Mouse (Mus musculus) adrenal gland (tissue): ENCODE measurements at regions not wholly inside any gene's neighbourhood (a gene's known extent, or its start where the extent isn't known, plus 50 kb on each side); places are given as distances from the start of the nearest gene placed in this dataset.

ENCODE experiments used
- intact Hi-C: fragments of 180-260 bp; cut with DNase I; formaldehyde crosslinking; loops from one replicate; pipeline ENCODE4 v1.15.1; 2025

DNA sequence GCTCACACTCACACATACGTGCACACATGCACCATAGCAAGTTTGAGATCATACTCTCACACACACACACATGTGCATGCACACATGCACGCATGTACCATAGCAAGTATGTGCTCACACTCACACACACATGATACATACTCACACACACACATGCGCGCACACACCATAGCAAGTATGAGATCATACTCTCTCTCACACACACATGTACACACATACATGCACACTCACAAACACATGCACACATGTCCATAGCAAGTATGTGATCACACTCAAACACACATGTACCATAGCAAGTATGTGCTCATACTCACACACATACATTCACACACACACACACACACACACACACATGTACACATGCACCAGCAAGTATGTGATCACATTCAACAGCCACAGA is 138.9 kb upstream of the Slc35f3 start:
- intact Hi-C loops = no loop called here

DNA sequence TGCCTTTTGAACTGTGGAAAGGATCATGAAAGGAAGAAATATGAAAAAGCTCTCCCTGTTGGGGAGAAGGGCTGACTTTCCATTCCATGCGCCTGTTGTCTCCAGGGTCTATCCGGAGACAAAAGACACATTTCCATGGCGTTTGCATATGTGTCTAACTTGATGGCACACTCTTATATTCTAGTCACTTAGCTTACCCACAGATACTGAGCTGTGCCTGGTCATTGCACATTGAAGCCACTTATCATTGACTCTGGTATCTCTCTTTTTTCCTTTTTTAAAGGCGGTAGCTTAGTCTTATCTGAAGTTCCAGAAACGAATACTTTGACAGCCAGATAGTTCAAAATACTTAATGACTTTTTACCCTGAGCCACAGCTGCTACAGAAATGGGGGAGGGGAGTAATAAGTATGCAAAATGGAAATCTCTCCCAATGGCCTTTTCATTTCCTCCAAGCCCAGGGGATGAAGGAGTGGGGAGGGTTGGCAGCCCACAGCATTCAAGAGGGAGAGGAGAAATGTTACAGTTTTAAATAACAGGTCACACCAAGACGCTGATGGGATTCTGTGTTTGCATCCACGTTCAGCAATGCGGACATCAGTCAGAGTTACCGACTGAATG is 137.9 kb upstream of the Slc35f3 start:
- intact Hi-C loops = no loop called here

DNA sequence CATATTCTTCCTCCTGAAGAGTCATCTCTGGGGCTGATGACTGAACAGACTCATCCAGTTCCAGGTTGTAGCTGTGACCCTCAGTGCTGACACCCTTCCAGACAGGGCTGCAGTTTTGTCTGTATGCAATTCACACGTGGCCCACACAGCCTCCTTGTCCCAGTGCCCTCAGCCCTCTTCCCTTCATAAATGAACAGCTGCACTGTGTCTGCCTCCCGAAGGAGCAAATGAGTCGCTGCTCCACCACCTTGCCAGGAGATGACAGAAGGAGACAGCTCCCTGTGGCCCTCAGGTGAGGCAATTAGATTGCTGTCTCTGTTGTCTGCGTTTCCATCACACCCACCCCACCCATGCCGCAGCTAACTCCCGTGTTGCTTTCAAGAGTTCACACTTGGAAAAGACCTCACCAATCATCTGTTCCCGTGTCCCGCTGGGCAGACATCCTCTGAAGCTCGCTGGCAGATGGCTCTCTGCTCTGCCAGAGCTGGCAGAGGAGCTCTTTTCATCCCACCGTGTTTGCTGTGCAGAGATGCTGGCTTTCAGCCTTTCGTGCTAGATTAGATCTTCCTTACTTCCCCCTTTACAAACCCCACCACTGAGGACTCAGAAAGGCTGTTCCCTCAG is 135.5 kb upstream of the Slc35f3 start:
- intact Hi-C loops = no loop called here

DNA sequence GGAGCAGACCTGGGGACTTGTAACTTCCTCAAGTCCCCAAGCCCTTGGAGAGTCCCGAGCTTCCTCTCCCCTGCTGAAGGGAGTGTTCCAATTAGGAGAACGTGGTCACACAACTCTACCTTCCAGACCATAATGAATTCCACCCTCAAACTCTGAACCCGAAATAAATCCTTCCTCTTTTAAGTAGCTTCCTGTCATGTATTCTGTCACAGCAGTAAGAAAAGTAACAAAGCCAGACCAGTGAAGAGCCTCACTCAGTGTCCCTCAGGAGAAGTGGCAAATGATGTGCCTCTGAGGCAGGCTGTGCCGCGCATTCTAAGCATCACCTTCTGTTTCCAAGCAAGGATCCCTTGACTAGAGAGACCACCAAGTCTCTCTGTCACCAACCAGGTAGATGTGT is 134.4 kb upstream of the Slc35f3 start:
- intact Hi-C loops = no loop called here

DNA sequence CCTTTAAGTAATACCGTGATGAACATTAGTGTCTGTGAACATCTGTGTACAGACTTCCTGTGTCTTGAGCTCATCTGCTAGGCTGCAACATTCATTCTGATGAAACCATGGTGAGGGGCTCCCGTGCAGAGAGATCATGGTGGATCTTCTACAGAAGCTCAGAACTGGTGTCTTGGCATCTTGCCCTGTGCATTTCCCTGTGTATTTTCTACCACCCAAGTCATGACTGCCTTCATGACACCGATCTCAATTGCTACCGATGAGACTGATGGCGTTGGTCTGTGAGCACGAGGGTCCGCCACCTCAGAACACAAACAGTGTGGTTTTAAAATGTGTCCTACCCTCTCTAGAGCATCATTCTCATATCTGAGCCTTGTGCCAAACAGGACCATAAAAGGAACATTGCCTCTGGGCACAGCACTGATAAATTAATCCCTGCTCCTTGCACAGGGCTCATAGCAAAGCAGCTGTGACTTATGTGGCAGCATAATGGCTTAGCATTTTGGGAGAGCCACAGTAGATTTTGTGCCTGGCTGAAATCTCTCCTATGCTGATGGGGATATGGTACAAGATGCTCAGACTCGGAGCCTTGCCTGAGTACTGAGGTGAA is 132.8 kb upstream of the Slc35f3 start:
- intact Hi-C loops = no loop called here

DNA sequence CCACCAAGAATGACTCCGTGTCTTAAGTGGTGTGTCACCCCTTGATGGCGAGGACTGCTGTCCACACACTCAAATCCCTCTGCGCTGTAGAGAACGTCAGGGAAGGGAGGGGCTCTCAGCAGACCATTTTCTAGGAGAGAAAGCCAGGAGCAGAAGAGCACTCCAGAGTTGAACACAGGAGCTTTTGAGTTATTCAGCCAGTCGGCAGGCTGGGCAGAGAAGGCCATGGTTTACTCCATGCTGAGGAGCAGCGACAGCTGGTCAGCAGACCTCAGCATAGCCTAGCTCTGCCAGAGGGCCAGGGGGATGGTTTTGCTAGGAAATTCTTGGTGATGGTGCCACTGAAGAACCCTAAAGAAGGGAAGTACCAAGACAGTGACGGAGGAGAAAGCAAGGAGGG is 132.0 kb upstream of the Slc35f3 start:
- intact Hi-C loops = no loop called here

DNA sequence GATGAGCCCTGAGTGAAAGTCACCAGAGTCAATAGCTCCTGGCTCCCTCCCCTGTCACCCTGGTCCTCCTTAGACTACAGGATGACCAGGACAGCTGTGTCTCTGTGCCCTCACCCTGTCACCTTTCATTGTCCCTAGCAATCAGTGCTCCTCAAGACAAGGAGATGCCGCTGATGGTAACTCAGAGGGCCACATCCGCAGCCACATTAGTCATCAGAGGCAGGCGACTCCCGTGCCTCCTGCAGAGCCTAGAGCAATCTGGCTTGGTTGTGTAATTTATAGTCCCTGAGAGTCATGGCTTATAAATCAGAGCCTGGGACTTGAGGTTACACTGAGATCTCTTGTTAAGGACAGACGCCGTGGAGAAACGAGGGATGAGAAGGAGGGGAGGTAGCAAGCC is 123.9 kb upstream of the Slc35f3 start:
- intact Hi-C loops = no loop called here

DNA sequence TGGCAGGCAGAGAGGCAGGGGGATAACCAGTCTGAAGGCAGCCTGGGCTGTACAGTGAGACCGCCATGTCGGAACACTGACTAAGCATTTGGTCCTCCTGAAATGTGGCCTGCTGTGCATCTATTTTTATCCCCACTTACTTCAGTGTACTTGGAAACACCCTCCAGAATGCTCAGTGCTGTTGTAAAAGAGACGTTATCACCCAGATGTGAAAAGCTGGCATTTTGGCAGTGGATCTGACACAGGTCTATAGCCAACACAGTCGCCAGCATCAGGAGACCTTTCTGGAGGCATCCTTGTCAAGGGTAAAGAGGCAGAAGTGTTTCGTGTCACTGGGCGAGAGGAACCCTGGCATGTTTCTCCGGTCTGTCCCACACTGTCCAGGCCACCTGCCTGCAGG is 122.1 kb upstream of the Slc35f3 start:
- intact Hi-C loops = no loop called here

DNA sequence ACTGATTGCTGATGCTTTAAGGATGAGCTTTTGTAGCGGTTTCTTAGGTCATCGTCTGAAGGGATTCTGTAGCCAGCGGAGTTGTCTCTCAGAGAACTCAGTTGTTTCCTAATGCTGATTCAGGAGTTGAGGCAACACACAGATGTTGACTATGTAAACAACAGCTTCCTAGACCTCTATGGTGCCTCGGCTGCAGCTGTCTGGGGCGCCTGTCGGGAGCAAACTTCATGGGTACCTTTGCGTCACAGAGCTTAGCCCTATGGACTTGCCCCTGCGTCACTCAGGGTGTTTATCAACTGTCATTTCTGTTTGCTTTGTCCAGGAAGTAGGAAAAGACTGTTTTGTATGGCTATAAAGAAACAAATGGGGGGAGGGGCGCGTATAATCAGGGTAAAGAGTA is 120.5 kb upstream of the Slc35f3 start:
- intact Hi-C loops = no loop called here

DNA sequence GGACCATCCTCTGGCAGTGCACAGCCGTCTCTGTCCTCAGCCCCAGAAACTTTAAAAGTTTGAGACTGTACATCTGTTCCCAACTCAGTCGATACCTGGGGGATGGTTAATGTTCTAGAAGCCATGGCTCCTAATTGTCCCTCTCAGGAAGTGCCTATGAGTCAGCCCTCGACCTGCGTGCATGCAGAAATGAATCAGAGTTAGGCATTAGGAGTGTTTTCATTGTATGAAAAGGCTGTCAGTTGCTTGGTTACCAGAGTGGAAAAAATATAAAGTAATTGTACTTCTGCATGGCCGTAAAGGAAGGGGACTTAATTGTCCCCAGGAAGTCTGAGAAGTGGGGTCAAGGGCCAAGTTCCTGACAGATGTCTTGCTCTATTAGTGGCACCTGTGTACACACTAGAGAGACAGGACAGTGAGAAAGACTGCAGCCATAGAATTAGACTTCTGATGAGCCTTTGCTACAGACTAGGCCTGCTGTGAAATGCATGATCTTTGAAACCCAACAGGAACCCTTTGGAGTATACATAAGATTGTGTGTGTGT is 109.5 kb upstream of the Slc35f3 start:
- intact Hi-C loops = no loop called here

DNA sequence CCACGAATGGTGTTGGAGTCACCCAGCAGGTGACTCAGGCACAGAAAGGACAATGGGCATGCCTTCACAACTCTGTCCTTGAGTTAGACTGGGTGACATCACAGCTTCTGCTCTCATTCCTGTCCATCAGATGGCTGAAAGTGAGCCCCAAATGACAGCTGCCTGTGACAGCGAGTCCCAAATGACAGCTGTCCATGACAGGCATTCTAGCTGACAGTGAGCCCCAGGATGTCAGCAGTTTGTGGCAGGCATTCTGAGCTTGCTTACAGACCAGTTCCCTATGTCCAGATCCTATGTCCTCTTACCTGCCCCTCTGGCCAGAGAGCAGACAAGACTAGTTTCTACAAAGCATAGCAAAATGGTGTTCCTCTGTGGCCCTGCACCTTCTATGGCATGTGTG is 102.7 kb upstream of the Slc35f3 start:
- intact Hi-C loops = no loop called here

DNA sequence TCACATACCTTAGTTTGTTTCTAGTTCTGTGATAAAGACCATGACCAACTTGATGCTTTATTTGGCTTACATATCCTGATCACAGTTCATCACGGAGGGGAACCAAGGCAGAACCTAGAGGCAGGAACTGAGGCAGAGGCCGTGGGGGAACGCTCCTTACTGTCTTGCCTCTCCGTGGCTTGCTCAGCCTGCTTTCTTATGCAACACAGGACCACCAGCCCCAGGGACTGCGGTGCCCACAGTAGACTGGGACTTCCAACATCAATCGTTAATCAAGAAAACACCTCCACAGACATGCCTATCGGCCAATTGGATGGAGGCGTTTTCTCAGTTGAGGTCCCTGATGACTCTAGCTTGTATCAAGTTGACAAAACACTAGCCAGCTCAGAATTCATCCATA is 87.8 kb upstream of the Slc35f3 start:
- intact Hi-C loops = no loop called here

DNA sequence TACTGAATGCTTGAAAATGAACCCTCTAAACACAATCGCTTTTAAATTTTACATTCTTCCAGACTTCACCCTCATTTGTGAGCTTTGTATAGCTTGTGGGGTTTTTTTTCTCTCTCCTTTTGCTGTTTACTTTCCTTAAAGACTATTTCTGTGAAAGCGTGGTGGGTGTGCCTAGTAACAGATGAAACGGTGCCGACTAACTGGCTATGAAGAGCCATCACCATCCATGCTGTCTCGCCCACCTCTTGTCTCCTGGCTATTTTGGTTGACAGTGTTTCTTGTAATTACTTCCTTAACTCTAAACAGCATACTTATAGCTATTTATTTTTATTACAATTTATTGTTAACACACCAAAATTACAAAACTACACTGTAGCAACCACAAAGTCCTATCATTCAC is 85.6 kb upstream of the Slc35f3 start:
- intact Hi-C loops = no loop called here

DNA sequence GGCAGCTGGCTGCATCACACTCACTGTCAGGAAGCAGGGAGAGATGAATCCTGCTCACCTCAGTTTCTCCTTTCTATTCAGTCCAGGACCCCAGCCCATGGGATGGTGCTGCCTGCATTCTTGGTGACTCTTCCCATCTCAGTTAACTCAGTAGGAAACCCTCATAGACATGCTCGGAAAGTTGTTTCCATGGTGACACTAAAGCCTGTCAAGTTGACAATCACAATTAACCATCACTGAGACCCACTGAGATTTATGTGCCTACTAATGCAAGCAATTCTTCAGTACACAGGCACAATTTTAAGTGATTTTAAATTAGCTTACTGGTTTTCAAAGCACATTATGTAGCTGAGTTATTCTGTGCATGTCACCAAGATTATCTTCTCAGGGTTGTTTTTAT is 83.8 kb upstream of the Slc35f3 start:
- intact Hi-C loops = no loop called here

DNA sequence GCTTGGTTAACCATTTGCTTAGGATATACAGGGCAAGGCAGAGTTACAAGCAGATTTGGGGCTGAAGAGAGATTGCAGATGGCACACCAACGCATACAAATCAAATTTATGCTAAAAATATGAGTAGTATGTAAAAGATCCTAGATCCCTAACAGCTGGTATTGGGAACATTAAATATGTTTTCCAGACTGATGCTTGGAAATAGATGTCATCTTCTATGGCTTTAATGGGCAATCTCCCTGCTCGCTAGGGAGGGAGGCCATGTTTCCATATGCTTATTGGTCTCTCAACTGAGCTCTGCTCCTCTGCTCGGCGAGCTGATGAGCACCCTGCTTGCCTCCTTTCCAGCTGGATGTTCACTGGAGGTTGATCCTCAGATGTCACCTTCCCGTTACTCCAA is 82.0 kb upstream of the Slc35f3 start:
- intact Hi-C loops = no loop called here

DNA sequence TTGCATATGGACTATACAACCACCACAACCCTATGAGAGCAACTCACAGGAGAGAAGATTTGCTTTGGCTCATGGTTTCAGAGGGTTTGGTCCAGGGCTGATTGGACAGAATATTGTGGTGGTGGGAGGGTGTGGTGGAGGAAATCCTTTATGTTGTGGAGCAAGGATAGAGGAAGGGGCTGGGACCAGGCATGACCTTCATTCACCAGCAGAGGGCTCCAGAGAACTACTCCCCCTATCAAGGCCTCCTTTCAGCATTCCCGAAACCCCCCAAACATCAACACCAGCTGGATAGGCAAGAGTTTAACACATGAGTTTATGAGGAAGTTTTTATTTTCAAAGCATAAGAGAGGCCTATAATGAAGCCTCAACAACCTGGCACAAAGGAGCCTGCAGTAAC is 76.7 kb upstream of the Slc35f3 start:
- intact Hi-C loops = no loop called here

DNA sequence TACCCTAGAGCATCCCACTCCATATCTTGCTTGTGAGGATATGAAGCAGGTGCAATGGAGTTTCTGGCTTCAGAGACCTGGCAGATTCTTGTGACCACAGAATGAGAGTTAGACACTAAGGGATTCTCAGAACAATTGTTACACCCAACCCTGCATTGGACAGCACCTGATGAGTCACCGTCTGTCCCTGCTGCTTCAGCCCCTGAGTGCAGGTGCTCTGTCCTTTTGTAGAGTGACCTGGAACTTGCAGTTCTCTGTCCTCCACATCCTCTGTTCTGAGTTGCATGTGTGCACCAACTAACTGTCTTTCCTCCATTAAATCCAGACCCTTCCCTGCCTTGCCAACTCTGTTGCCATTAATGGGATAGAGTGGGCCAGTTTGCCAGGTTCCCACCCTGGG is 66.6 kb upstream of the Slc35f3 start:
- intact Hi-C loops = no loop called here

DNA sequence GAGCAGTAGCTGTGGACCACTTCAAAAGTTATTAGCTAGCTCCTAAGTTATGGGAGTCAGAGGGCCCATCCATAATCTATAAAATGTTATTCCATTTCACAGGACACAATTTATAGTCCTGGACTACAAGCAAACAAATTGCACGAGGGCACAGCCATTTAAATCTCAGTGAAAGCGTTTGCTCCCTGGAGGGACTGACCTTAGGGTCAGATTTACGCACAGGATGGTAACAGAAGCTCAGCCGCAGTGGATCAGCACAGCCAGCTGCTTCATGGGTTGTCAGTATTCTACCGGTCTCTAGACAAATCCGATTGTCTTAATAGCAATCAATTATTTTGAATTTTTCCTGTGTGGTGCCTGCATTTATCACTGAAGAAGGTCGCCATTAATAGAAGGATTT is 65.8 kb upstream of the Slc35f3 start:
- intact Hi-C loops = no loop called here

DNA sequence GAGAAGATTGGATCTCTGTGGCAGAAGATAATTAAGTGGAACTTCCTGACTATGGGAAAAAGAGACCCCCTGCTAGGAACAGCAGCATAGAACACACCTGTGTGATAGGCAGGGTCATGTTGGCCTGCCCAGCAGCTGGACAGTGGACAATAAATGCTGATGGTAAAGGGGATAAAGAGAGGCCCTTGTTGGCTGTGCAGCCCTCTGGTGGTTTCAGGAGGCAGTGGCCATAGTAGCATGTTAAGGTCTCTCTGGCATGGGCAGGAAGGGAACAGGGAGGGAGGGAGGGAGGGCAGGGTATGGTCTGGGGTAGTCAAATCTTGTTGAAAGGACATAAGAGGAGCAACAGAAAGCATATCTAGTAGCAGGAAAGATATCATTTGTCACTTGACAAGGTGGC is 58.7 kb upstream of the Slc35f3 start:
- intact Hi-C loops = no loop called here

DNA sequence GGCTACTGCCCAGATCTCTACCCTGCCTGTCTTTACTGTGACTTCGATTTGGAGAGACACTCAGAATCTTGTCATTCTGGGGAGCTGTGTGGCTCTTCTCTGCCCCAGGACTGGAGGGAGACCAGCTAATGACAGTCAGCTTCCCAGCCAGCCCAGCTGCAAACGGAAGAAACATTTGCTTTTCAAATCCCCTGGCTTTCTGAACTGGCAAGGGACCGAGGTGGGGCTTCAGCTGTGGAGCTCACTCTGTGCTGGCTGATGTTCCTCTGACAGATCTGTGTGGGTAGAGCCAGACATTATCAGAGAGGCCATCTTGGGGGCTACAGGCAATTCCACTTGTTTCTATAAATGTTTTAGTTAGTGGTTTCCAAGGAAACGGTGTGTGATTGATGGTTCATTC is 54.0 kb upstream of the Slc35f3 start:
- intact Hi-C loops = no loop called here
